Mouse (Mus musculus): ENCODE measurements around the gene Kcng4.

Kcng4 gene

DNA sequence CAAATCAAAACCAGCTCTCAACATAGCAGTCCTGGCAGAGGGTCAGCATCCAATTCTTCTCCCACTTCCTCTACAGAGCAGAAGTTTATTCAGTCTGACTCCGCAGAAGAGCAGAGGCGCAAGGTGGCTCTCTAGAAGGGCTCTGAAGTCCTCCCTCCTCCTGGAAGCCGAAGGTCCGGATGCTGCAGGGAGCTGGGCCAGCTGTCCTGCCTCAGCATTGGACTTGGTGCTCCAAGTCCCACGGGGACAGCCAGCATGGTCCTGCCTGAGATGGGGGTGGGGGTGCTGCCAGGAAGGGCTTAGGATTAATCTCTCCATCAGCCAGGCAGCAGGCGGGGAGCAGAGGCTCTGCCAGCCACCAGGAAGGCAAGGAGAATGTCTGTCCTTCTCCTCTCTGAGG, at the start of gene Kcng4:
TSS of gene Kcng4 (minus strand) at position 303 of the 400 bp plus-strand sequence.
- no peak for DNase-seq (ENCODE audit: low read depth, low spot score)

DNA sequence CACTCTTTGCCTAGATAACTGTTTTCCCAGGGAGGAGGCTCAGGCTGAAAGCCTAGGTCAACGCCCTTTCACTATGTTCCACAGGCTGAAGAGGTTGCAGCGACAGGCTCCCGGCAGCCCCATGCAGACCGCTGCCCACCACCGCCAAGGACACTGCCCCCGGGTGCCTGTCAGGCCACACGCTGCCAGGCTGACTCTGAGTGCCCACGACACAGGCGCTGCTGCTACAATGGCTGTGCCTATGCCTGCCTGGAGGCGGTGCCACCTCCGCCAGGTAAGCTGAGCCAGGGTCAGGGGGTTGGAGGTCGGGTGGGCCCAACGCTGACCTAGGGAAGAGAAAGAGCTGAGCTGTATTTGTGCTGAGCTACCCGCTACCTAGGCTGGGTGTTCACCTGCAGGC, 43.7 kb upstream of the Kcng4 start:
- no peak for DNase-seq (ENCODE audit: low read depth, low spot score)

DNA sequence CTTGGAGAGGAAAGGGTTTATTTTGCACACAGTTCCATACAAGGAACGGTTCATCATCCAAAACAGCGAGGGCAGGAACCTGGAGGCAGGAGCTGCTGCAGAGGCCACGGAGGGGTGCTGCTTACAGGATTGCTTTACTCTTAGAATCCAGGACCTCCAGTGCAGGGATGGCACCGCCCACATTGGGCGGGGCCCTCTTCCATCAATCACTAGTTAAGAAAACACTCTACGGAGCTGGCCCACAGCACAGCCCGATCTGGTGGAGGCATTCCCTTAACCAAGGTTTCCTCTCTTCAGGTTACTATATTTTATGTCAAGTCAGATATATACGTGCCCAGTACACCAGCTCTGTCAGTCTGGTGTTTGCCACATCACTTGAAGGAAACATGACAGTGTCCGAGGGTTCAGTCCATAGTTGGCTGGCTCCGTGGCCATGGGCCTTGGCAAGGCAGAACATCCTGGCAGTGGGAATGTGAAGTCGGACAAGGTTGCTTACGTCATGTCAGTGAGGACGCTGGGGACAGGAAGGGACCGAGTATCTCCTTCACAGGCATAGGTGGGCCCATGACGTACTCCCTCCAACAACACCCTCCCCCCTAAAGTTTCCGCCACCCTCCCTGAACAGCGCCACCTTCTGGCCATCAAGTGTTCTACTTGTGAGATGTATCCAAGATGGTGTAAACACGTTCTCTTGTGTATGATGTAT, 42.8 kb upstream of the Kcng4 start:
- DNase-seq (ENCODE audit: low read depth, low spot score), result no peak

DNA sequence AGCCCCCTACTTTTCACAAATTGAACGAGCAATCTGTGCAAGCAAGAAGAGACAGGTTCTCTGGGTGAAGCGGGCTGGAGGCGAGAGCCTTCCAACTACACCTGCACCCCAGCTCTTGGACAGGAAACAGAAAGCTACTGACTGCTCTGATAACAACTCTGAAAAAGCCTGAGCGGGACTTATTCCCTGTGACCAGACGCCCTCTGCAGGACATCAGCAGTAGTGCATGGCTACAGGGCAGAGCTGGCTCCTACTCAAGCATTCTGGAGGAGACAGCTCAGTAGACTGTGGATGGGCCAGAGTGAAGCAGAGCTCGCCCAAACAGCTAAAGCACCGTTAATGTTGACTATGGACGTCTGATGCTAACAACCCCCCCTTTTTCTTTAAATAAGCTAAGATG, 40.9 kb upstream of the Kcng4 start:
- DNase-seq (ENCODE audit: low read depth, low spot score), result peak; percentile 78

DNA sequence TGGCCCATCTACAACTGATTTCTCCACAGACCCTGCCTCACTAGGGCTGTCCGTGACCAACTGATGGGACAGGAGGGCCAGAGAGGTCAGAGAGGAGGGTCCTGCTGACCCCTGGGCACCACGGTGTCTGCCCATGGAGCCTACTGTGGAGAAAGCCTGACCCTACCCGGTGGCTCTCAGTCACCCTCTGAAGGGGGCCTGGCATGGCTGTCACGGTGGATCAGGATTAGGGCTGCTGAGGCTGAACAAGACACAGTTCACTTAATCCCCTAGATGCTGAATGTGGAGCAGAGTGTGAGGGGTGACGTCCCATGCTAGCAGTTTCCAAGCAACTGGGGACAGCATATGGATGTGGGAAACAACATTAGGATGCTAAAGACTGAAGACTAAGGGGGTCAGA, 40.0 kb upstream of the Kcng4 start:
- DNase-seq (ENCODE audit: low read depth, low spot score), result peak; percentile 54

DNA sequence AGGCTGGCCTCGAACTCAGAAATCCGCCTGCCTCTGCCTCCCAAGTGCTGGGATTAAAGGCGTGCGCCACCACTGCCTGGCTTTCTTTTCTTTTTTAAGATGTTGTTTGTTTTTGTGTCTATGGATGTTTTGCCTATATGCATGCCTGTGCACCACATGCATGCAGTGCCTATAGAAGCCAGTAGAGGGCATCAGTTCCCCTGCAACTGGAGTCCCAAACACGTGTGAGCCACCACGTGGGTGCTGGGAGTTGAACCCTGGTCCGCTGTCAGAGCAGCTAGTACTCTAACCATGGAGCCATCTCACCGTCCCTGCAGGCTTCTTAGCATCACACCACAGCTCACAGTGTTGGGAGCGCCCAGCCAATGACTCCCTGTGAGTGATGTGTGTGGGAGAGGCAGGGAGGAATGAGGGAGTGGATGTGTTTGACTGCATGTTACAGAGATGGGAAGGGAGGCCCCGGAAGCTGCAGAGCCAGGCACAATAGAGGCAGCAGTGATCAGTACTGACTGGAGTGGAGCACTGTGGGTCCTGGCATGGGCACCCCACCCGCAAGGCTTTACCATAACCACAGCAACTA, 38.6 kb upstream of the Kcng4 start:
- DNase-seq (ENCODE audit: low read depth, low spot score), result no peak

DNA sequence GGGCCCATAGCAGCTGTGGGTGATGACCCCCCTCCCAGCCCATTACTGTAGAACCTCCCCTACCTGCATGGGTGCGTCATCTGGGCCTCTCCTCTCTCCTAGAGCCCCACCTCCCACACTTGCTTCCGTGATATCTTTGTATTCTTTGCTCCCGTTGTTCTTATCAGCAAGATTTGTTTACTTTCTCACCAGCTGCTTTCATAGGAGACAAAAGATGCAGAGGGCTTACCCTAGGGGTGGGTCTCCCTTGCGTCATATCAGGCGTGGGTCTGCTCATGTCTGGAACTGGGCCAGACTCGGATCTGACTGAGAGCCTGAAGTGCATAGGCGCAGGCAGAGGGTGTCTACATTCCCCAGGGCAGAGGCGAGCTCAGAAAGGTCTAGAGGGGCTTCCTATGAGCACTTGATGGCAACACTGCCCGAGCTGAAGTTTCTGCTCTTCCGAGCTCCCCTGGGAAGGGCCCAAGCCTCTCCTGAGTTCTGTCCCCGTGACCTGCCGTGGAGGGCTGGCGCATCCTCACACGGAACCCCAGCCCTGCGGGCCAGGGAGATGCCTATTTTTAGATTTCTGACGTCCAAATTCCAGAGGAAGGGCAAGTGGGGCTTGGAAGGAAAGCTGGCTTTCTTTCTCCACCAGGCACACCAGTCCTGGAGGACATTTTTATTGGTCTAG, 35.1 kb upstream of the Kcng4 start:
- DNase-seq (ENCODE audit: low read depth, low spot score), result no peak

DNA sequence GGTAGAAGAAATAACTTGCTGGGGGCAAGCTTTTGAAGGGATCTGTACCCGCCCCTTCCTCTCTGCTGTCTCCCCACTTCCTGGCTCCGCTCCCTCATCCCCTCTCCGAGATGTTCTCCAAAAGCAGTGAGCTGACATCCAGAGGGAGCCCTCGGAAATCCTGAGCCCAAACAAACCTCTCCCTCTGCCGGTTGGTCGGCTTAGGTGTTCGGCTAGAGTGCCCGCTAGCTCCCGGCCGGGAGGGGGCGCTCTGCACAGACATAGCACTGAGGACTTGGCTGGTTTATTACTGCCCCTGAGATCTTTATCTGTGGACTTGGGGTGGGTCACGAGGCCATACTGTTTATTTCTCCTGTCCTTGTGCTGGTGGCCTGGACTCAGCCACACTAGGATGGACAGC, 33.8 kb upstream of the Kcng4 start:
- no peak for DNase-seq (ENCODE audit: low read depth, low spot score)

DNA sequence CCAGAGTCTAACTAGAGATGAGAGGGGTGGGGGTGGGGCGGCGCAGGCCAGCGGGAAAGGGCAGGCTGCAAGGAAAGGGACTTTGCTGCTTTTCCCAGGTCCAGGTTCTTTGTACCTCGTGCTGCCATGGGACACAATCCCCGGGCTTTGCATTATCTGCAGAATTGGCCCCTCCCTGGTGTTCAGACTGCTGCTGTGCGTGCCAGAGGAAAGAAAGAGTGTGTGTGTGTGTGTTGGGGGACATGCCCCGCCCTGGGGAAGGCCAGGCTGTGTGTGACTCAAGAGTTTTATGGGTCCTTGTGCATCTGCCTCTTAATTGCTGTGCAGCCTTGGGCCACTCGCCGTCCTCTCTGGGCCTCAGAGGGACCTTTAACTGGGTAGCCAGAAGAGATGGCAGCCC, 33.0 kb upstream of the Kcng4 start:
- DNase-seq (ENCODE audit: low read depth, low spot score), result no peak

DNA sequence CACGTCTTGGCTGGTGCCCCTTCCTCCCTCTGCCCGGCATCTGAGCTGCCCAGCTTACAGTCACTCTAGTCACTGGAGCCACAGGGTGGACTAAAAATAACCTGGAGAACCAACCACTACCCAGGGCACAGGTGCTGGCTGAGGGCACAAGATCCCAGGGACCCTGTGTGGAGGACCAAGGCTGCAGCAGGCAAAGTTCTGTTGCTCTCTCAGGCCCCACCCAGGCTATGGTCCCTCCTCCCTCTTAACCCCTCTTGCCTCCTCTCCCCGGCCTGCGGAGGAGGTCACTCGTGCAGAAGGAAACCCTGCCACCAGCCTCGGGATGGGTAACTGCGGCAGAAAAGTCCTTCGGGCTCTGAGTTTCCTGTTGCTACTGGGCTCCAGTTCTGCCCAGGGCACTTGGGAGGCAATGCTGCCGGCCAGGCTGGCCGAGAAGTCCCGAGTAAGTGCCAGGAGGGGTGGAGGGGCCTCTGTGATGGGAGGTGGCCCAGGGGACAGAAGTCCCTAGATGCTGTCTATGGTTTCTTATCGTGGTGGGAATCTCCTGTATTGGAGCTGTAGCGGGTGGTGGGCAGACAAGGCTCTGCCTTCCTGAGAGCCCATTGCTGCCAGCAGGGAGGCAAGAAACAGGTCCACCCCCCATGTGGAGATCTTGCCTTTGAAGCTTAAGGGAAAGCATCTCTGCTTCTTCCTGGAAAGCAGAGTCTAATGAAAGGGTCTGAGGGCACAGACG, 30.9 kb upstream of the Kcng4 start, which contains the start of gene Wfdc1:
TSS of gene Wfdc1 (plus strand) at position 147 of the 733 bp plus-strand sequence.
- no peak for DNase-seq (ENCODE audit: low read depth, low spot score)

DNA sequence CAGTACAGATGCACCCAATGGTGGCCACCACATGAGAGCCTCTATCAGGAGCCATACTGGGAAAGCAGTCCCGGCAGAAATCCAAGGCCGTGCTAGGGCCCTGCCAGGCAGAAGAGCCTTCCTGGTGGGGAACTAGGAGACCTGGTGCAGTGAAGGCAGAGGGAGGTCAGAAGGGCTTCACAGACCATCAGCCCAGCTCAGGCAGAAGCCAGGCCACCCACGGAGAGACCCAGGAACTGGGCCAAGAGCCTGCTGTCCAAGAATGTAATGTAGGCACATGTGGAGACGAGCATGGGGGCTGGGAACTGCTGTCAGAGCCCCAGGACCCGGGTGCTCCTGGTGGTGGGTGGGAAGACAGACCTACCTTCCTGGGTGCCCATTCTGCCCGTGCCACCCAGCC, 29.8 kb upstream of the Kcng4 start:
- no peak for DNase-seq (ENCODE audit: low read depth, low spot score)

DNA sequence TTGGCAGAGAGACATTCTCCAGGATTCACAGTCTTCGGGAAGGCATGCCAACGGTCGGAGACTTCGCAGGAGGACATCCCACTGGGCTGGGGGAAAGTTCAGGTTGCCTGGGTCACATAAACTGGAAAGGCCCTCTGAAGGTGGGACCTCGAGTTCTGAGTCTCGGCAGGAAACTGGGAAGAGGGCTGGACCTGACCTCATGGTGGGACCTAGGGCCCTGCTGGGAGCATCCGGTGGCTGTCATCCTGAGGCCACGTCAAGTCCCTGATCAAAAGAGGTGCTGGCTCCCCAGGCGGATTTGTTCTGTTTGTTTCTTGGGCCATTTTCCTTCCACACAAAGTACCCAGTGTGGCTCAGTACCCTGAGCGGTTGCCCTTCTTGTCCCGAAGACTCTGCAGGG, 28.0 kb upstream of the Kcng4 start:
- no peak for DNase-seq (ENCODE audit: low read depth, low spot score)

DNA sequence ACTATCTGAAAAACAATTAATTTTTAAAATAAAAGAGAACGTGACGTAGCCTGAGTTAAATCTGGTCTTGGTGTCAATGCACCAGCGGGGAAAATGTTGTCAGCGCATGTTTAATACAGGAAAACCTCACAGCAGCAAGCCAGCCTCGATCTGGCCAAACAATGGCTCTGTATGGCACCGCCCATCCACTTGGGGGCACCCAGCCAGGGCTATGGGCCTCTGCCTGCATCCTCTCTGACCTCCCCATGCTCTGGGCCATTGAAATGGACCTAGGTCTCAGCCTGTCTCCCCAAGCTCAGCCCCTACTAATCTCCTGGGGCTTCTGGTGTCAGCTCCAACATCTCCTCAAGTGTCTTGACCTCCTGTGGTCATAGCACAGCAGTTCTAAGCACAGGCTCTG, 26.4 kb upstream of the Kcng4 start:
- no peak for DNase-seq (ENCODE audit: low read depth, low spot score)

DNA sequence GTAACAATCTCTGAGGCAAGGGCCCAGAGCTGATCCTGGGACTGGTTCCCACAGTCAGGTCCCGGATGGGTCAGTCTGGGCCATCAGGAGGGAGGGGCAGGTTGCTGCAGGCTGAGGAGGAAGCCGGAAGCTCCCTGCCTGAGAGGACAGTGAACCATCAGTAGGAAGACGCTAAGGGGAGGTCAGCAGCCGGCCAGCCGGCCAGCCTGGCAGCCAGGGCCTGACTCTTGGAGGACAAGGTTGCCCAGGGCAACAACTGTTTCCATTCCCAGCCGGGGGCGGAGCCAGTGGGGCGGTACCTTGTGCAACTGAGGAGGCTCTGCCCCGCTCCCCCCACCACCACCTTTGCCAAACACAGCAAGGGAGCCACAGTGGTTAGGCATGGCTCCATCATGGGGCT, 25.6 kb upstream of the Kcng4 start:
- DNase-seq (ENCODE audit: low read depth, low spot score), result no peak

DNA sequence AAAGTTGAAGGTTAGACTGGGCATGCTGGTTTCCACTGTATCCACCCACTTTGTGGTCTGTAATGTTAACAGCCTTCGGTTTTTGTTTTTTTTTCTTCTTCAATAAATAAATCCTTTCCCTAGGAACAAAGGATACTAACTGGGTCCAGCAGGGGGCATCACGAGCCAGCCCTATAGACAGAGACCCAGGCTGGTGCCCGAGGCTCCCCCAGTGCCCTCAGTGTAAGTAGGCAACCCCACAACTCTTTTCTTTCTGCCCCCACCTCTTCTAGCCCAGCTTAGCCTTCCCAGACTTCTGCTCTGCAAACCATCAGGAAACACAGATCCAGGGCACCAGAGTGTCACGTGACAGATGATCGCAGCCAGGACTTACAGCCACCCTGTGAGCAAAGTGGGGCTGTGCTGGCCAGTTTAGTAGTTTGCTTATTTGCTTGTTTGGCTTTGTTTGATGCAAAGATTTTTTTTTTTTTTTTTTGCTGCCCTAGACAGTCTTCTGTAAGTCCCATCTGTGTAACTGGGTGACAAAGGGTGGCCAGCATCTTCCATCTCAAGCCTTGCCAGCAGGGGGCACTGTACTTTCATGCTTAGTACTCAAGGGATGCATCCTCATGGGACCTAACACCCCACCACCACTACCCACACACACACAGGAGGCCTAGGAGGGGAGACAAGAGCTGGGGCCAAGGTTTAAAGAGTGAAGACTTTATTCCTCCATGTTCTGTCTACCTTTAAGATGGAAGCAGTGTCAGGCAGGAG, 21.4 kb upstream of the Kcng4 start:
- DNase-seq (ENCODE audit: low read depth, low spot score), result no peak

DNA sequence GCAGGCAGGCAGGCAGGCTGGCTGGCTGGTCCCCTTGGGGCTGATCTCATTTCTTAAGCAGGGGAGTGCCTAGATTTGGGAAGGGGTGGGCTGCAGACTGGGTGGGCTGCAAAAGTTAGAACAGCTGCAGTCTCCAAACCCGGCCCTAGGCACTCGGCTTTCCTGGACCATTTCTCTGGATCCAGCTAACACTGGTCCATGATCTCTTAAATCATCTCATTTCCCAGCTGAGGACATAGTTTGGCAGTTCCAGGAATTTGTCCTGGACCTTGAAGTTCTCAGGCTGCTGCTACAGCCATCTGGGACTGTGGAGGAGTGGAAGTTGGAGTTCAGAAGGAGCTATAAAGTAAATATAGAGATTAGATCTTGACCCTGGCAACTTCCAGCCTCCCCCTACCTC, 15.8 kb upstream of the Kcng4 start:
- no peak for DNase-seq (ENCODE audit: low read depth, low spot score)

DNA sequence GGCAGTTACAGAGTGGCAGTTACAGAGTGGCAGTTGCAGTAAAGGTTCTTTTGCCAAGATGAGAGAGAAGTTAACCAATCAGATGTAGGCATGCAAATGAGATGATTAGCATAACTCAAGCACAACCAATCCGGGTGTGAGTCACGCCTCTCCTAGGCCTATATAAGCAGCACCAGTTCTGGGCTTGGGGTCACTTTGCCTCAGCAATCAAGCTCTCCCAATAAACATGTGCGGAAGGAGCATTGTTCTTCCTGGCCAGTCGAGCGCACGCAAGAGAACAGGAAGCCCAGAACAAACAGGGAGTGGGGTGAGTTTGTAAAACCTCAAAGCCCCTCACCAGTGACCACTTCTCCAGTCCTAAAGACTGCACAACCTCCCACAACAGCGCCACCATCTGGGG, 11.4 kb upstream of the Kcng4 start:
- no peak for DNase-seq (ENCODE audit: low read depth, low spot score)

DNA sequence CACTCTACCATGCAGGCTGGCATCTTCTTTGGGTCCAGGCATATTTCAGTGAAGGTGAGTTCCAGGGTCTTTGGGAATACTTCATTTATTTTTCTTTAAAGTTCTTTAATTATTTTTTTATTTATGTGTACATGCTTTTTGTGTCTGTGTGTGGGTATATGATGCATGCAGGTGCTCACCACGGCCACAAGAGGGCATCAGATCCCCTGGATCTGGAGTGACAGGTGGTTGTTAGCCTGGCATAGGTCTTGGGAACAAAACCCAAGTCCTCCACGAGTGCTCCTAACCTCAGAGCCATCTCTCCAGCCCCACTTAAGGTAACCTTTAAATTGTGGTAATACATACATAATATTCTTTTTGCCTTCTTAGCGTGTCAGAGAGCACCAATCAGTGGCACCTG, 10.7 kb upstream of the Kcng4 start:
- DNase-seq (ENCODE audit: low read depth, low spot score), result no peak

DNA sequence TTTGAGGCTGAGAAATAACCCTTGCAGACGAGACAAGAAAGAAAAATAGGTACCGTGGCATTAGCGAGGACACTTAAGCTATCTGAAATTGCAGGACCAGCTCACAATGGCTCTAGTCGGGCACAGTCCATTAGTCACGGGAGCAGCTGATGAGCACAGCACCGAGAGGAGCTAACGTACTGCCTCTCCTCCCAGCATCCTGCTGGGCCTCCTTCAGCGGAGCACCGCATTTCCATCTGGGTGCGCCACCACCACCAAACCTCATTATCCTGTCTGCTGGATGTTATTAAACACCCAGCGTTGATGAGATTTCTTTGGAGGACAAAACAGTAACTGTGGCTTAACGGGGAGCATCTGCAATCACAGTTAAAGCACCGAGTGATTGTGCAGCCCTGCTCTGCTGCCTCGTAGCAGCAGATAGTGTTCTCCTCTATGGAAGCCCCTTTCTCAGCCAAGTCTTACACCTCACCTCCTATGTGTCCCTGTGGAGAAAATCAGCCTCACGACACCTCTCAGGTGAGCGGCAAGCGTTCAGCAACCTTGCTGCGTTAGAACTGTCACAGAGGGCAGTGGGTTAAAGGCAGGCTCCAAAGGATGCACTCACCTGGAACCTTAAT, 9.6 kb upstream of the Kcng4 start:
- no peak for DNase-seq (ENCODE audit: low read depth, low spot score)

DNA sequence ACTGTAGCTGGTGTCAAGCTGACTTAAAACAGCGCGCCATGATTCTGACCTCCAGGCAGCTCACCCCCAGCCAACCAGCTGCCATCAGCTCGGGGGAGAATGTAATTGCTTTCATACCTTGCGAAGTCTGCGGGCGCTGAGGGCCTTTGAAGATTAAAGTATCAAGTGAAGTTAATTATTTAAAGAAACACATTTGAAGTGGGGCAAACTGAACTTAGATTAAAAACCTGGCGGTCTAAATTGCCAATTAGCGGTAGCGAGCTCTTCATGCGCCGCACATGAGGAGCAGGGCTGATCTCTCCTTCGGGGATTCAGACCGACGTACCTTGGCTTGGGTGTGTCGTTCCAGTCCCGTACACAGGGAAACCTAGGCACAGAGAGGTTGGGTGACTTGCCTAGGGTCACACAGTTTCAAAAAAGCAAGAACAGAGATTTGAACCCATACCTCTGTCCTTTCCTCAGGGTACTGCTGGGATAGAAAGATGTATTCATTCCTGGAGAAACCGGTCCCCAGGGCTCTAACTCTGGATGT, 9.0 kb upstream of the Kcng4 start:
- no peak for DNase-seq (ENCODE audit: low read depth, low spot score)

DNA sequence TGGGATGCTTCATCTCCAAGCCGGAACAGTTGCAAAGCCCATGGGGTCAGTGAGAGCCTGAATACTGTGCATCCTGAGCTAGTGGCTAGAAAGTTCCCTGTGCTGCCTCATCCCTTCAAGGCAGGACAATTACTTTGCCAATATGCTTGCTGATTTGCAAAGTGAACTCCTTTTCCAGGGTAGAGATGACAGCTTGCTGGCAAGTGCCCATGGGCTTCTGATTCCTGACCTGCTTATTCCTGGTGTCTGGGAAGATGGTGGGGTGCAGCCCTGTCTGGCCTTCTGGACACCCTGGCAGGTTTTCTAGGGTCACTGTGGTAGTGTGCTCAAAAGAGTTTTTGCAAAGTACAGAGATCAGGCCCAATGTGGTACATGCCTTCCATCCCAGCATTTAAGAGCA, 7.5 kb upstream of the Kcng4 start:
- DNase-seq (ENCODE audit: low read depth, low spot score), result no peak

Measured in retina, adult 2 months (tissue).